Mouse (Mus musculus): ENCODE measurements around the gene Usp46.
"Not testable (repeated sequence)": the region's sequence is repeated elsewhere in the genome, so short reads cannot be mapped to it uniquely, and the experiment has no call there.

Gene Usp46

DNA sequence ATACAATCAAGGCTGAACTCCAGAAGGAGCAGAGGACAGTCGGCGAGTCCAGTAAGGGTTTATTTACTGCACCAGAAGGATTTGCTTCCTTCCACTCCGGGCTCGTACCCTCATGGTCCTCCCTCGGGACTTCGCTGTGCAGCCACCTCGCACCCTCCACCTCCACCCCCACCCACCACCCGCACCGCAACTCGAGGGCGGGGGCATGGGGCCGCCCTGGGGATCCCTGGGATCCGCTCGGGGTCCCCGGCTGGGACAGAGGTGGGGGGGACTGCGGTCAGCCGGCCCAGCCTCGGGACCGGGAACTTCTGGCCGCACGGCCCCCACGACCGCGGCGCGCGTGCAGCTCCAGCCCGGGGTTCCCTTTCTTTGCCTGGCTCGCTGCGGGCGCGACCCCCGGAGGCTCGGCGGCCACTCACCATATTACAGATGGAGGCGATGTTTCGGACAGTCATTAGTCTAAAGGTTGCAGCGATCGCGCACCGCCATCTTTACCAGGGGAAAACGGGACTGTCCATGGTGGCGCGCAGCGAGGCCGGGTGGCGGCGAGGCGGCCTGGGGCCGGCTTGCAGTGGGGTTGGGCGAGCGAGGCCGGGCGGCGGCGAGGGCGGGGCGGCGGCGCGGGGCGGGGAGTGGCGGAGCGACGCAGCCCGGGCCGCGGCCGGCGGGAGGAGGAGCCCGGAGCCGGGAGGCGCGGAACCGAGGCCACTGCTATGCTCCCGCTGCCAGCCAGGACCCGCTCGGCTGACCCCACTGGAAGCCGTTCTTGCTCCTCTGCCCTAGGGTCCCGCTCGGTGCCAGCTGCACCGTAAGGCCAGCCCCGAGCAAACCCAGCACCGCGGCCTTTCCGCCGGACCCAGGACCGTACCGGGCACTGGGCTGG, at the start of gene Usp46:
Gene Usp46 (minus strand): TSS at position 601 of the 883 bp plus-strand sequence.
- DNase-seq: peak; percentile 89

DNA sequence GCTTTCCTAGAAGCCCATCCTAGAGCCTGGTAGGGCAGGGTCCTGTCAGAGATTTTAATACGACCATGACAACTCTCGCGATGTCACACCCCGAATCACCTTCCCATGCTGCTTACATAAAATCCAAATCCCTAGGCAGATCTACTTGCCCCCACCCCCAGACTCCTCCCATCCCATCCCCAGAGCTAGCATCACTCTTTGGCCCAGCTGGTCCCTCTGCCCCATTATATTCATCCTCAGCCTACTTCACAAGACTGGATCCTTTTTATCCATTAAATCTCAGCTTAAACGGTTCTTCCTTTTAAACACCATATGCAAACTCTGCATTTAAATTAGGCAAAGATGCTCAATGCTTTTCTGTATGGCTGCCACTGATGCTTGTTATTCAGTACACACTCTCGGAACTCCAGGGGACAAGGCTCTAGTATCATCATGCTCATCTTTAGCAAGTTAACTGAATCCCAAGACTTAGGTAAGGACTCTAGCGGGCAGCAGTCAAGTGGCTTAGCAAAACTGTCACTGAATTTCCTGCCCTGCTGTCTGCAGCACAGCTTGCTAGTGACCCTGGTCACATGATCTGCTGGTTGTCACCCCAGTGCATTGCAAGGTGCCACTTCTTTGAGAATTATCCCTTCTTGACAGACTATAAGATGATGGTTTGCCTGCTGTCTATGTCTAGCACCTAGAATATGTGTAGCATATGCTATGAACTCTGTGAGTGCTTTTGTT, 45.9 kb upstream of the Usp46 start:
- no peak for DNase-seq

DNA sequence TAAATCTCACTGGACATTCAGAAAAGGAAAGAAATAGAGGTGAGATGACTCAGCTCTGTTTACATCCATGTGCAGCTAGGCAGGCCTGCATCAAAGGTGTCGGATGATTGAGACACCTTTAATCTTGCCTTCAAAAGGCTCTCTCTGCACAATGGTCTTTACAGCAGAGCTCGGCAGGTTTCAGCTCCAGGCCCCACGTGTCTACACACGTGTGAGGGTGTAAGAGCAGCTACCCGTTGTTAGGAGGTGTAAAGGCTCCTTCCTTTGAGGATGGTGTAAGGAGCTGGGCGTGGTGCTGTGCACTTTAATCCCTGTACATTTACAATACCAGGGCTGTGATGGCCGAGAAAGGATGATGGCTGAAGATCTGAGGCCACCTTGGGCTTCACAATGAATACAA, 37.2 kb upstream of the Usp46 start:
- no peak for DNase-seq

DNA sequence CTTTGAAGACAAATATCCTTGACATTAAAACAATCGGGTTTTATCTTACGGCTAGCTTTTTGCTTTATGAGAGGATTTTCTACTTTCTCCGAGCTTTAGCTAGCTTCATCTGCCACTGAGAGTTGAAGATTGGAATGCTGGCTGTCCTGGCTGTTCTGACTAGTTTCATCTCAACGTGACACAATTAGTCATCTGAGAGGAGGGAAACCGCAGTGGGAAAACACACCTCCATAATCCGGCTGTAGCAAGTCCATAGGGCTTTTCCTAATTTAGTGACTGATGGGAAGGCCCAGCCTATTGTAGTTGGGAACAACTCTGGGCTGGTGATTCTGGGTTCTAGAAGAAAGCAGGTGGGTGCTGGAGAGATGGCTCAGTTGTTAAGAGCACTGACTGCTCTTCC, 33.5 kb upstream of the Usp46 start:
- no peak for DNase-seq

DNA sequence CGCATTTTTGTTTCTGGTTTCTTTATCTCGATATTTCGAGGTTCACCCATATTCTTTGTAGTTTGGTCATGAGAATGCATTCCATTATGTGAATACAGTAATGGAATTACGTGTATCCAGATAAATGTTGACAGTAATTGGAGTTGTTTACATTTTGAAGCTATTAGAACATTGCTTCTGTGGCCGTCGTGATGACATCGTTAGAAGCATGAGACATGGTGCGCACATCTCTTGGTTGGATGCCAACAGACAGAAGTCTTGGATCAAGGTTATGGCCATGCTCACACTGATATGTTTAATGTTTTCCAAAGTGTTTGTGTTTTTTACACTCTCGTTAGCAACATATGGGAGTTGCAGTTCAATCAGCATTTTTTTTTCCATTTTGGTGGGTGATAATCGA, 30.8 kb upstream of the Usp46 start:
- no peak for DNase-seq

DNA sequence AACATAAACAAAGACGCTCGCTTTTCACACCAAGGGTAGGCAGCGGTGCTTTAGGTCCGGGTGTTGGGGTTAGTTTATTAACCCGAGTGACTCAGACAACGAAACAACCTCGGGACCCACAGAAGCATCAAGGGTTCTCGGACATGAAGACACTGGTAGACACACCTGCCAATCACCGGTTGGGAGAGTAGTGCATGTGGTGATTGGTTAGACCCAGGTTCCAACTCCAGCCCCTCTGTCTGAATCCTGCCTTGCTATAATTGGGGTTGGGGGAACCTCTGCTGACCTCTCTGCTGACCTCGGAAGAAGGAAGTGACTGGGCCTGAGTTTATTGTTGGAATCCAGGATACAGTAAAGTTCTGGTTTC, 29.6 kb upstream of the Usp46 start:
- no peak for DNase-seq

DNA sequence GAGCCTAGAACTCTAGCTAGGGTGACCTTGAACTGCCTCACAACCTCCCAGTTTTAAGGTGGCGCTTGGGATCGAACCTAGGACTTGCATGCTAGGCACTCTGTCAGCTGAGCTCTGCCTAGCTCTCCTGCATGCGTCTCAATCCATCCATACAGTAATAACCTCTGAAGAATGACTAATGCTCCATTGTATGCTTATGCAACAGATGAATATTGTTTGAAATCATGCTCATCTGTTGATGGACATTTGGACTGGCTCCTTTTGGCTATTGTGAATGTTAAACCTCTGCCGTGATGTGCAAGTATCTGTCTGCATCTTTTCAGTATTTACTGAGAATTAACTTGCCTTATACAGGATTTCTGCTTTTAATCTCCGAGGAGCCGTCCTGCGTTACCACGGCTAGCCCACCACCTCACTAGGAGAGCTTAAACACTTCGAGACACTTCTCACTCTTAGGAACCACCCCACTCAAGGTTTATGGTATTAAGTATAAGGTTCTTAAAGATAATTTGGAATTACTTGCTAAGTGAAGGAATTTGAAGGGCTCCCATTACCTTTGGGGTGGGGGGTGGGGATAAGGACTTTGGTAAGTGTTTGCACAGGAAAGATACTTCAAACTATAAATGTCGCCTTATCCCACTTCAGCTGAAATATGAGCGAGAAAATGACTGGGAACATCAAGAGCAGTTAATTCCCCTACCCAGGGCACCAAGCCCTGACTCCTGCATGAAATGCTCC, 29.1 kb upstream of the Usp46 start:
- no peak for DNase-seq

DNA sequence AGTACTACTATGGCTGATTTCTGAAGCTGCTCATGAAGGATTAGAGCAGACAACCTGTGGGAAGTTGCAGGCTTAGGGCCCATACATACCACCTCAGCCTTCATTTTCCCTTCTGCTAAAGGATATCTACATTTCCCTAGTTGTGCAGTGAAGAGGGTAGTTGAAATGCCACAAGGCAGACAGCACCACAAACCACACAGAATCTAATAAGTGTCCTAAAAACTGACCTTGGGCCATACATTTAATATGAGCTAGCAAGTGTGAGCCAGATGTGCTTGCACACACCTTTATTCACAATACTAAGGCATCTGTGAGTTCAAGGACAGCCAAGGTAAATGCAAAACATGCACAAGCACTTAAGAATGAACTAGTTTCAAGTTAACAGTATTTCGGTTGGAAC, 27.8 kb upstream of the Usp46 start:
- DNase-seq: no peak

DNA sequence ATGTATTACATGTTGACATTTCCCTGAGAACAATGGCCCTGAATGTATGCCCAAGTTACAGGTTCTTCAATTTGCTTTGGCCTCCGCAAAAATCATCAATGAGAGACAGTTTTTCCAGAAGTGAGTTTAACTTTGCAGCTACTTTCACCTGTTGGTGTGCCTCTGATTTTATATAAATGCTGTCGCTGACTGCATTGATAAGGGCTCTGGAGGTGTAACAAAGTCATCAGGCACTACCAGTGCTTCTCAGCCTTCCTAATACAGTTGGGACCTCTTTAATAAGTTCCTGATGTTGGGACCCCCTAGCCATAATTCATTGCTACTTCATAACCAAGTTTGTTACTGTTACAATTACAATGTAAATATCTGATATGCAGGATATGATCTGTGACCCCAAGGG, 27.4 kb upstream of the Usp46 start:
- DNase-seq: no peak

DNA sequence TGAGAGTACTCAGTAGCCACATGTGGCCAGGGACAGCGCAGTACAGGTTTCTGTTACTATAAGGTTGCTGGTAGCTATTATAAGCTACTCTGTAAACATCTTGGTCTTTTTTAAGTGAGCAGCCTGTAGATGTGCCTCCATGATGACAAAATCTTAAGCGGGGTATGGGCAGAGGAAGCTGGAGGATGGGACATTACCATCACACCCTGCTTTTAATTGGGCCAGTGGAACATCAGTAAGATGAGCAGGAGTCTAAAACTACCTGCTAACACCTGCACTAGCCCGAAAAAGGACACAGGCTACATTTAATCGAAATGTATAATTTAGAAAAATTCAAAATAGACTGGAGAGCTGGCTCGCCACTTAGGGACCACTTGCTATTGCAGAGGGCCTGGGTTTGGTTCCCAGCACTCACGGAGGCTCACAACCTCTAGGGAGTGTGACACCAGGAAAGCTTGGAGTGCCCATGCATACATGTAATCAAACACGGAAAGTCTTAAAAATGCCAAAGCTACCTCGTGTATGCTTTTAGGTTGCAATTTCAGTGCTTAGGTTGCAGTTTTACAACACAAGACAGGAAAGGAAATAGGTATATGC, 26.7 kb upstream of the Usp46 start:
- no peak for DNase-seq

DNA sequence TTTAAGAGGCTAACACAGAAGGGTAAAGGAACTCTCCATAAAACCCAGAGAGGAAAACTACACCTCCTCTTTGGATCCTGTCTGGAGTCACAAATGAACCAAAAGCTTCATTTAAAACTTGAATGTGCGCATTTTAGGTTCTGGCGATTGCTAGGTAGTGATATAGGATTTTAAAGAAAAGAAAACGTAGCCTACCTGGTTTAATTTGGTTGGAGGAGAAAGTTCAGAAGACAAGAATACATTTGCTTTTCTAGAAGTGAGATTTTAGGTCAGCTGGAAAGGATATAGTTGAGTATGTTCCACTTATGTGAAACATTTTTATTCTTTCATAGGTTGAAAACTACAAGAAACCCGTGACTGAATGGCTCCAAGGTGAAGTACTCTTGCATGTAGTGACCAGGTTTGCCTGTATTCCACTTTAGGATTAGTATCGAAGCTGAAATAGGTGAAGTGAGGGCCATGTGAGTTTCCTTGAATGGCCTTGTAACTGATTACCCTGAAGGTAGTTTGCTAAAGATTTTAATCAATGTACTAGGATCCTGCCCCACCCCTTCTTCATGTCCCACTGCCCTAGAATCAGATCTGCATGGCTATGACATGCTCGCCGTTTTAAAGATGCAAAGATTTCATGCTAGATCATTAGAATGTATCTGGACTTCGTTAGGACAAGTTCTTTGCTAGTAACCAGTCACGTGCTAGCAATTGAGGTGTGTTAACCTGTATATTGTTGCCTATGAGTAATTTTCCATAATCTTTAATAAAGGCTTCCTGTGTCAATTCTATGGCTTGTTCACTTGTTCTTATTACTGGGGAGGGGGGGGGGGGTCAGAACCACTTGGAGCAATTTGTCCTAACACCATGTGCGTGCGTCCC, 25.6 kb upstream of the Usp46 start:
- no peak for DNase-seq

DNA sequence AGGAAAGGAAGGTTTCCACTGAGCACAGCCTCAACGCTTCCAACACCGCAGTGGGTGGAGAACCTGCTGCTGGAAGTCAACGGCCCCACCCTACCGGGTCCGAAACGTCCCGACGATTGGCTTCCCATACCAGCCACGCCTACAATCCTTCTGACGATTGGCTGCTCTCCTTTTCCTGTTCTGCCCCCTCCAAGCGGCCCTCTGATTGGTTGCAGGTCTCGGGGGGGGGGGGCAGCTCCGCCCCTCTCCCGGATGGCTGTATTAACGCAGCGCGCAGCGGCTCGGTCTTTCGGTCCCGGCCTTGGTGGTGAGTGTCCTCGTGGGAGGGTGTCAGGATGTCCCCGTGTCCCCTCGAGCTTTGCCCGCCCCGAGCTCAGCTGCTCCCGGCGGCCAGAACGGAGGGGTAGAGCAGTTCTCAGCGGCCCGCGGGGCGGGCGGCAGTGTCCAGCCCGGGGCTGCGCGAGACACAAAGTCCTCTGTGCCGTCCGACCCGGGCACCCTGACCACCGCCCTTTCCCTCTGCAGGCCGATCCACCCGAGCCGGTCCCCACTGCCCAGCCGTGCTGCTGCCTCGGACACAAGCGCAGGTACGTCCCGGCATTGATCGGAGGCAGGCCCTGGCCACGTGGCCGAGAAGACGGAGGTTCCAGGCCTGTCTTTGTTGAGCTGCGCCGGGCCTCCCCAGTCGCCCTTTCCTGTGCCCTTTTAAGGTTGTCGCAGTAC, 24.8 kb upstream of the Usp46 start:
- peak; percentile 92 for DNase-seq

DNA sequence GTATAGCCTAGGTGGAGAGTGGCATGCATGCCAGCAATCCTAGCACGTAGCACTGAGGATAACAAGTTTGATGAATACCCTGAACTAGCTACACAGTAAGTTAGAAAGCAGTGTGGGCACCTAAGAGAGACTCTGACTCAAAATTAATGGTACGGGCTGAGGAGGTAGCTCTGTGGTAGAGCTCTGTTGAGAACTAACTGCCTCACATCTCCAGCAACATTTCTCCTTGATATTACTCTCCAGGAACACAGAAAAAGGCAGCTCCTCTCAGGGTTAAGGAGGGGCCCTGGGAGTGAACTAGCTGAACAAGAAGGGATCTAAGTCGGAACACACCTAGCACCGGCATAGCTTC, 24.2 kb upstream of the Usp46 start:
- no peak for DNase-seq

DNA sequence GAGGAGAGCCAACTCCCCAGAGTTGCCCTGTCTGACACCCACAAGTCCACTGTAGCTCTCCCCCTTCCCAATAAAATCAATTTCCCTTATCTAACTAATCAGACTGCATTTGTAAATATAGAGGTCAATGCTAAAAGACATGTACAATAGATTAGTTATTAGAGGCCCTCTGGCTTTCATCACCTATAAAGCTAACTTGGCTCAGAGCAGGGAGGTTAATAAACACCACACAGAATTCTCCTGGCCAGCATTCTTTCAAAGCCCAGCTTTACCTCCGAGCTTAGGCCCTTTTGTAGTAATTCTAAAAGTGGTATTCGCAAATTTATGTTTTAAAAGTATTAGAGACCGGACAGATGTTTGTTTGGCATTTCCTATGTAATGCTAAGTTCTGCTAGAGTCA, 21.4 kb upstream of the Usp46 start:
- no peak for DNase-seq

DNA sequence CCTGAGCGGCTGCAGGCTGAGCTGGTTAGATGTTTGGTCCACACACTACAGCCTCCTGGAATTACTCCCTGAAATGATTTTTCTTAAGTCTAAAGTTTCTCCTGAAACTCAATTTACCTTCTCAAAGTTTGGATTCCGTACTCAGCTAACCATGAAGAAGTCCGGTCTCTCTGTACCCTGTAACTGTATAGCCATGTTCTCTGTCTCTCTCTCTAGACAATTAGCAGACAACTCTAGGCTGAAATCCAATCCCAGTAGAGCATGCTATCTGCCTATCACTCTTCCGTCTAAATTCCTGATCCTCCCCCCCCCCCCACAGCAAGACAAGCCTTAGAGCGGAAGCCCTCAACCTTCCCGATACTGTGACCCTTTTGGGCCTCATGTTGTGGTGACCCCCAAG, 13.5 kb upstream of the Usp46 start:
- DNase-seq: no peak

DNA sequence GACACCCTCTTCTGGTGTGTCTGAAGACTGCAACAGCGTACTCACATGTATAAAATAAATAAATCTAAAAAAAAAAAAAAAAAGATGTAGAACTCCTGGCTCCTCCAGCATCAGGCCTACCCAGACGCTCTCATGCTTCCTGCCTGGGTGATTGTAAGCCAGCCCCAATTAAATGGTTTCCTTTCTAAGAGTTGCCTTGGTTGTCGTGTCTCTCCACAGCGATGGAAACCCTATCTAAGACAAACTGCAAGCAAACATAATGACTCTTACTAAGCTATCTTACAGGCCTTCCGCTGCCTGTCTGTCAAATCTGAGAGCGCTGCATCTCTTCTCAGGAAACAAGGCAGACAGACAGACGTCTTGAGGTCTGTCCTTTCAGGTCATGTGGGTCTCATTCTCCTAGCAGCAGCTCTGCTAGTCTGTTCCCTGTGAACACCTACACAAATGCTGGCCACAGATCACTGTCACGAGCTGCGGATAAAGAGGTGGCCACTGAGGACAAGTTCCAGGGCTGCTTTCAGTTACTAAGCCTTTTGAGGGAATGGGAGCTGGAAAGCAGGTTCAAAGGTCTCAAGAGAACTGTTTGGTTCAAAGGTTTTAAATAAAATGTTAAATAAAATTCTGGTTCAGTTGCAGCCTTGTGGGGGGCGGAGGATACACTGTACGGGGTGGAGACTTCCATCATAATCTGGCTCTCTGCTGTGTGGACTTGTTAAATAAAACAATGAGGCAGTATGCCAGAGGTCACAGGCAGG, 10.8 kb upstream of the Usp46 start:
- DNase-seq: no peak

DNA sequence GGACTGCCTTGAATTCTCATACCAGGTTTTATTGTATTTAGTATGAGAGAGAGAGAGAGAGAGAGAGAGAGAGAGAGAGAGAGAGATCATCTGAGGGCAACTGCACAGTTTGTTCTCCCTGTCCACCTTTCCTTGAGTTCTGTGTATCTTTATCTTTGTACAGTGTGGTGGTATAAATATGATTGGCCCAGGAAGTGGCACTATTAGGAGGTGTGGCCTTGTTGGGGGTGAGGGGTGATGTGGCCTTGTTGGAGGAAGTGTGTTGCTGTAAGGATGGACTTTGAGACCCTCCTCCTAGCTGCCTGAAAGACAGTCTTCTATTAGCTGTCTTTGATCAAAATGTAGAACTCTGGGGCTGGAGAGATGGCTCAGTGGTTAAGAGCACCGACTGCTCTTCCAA, 10.2 kb upstream of the Usp46 start:
- no peak for DNase-seq

DNA sequence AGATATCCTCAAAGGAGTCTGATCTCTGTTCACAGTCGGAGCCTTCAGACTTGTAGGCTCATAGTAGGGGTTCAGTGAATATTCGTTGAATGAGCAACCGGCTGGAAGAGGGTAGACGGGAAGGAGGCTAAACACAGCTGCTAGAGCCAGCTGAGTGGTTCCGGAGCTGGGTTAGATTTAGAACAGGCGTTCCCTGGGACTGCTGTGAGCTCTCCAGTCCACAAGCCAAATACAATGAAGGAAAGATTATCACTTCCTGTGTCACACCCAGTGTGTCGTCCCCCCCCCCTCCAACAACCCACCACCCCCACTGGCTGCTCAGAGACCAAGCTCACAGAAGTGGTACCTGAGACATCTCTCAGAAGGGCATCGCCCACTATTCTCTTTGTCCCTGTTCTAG, 9.7 kb upstream of the Usp46 start:
- DNase-seq: no peak

DNA sequence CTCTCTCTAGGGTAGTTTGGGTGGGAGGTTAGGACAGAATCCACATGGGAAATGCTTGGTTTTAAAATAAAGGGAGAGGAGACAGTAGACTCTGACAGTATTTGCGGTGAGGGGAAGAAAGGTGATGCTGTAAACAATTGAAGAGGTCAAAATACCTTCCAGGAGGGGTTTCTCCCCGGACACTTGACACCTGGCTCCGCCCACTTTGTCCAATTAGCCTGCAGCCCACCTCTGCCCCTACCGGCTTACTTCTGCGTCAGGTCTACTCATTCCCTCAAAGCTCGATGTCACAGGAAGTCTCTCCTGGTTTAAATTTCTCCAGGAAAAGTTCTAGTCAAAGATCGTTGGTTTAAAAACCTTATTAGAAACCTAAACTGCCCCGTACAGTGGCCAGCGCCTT, 8.5 kb upstream of the Usp46 start:
- no peak for DNase-seq

DNA sequence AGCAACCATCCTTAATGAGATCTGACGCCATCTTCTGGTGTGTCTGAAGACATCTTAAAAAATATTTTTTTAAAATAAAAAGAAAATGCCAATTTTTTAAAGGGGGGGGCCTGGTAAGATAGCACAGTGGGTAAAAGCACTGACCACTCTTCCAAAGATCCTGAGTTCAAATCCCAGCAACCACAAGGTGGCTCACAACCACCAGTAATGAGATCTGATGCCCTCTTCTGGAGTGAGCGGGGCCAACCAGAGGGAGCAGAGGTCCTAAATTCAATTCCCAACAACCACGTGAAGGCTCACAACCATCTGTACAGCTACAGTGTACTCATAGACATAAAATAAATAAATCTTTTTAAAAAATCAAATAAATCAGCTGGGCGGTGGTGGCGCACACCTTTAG, 2.3 kb upstream of the Usp46 start:
- DNase-seq: not testable (repeated sequence)

DNA sequence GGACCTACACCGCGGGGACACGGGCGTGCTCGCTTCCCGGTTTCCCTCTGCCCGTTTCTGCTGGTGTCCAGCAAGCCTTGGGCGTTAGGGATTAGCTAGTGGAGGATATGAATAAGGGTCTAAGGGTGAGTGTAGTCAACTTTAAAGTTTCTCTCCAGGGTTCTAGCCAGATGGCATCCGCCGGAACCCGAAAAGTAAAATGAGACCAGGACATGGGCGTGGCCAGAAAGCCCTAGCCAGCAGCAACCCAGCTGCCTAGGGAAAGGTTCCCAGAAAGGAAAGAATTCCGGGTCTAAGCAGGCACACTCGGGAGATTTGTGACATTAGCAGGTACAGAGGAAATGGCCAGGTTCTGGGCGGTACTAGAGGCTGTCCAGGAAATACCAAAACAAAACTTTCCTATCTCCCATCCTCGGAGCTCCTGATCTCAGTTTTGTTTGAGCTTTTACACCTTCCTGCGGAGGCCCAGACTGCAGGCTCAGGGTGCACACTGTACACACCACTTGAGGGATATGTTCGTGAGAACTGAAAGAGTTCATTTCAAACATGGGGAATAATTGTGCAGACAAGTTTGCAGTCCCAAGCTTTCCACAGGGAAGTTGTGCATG, 587 bp upstream of the Usp46 start:
- peak; percentile 79 for DNase-seq
